Mouse (Mus musculus) lung, postnatal 0 days (tissue): ENCODE measurements at regions not wholly inside any gene's neighbourhood (a gene's known extent, or its start where the extent isn't known, plus 50 kb on each side); places are given as distances from the start of the nearest gene placed in this dataset.

Source experiments
- CTCF ChIP-seq: IDR thresholded peaks from 2 replicates; pipeline ENCODE4 v1.5.1; 2016; ENCODE audit warnings: antibody characterized with exemption, mild to moderate bottlenecking
- EP300 ChIP-seq: IDR thresholded peaks from 2 replicates; pipeline ENCODE4 v1.6.1; 2016; ENCODE audit warnings: antibody characterized with exemption, mild to moderate bottlenecking, control low read depth

- TF ChIP-seq CTCF = no peak
- no peak for TF ChIP-seq EP300
Measured at GRCm38 (mm10) chr2:137758389-137758788, 498.0 kb upstream of the Btbd3 start.
